Mouse (Mus musculus) MEL (cell line): ENCODE data around the gene Iglon5.

ENCODE experiments used
- BHLHE40 ChIP-seq: IDR thresholded peaks from 2 replicates; pipeline ENCODE4 v1.6.1; 2012; ENCODE audit warnings: low read depth, mild to moderate bottlenecking, inconsistent platforms, low read length, improper control_type of control experiment, borderline replicate concordance
- CHD2 ChIP-seq: IDR thresholded peaks from 2 replicates; pipeline ENCODE4 v1.6.1; 2011; ENCODE audit warnings: low read length, improper control_type of control experiment
- CTCF ChIP-seq, 3 experiments: IDR thresholded peaks in 2 of 3; conservative IDR thresholded peaks in 1 of 3; 2 replicates each; pipeline ENCODE4 v1.5.1; 2011 to 2012; ENCODE audit warnings: low read length in 3 of 3, low read depth in 2 of 3, mild to moderate bottlenecking in 2 of 3, improper control_type of control experiment in 1 of 3, inconsistent platforms in 1 of 3, mixed read lengths in 1 of 3, moderate library complexity in 1 of 3; ENCODE audit not compliant: control insufficient read depth in 1 of 3, insufficient read depth in 1 of 3, poor library complexity in 1 of 3, severe bottlenecking in 1 of 3
- GABPA ChIP-seq: IDR thresholded peaks from 2 replicates; pipeline ENCODE4 v1.6.1; 2012; ENCODE audit warnings: low read depth, mild to moderate bottlenecking, inconsistent platforms, low read length, improper control_type of control experiment, moderate library complexity
- GATA1 ChIP-seq: IDR thresholded peaks from 2 replicates; pipeline ENCODE4 v1.6.1; 2011; ENCODE audit warnings: low read depth, low read length, improper control_type of control experiment
- MAX ChIP-seq: IDR thresholded peaks from 2 replicates; pipeline ENCODE4 v1.6.1; 2011; ENCODE audit warnings: low read length, improper control_type of control experiment
- MAZ ChIP-seq: IDR thresholded peaks from 2 replicates; pipeline ENCODE4 v1.6.1; 2012; ENCODE audit warnings: low read depth, mild to moderate bottlenecking, inconsistent platforms, low read length, improper control_type of control experiment
- POLR2A ChIP-seq, 2 experiments: IDR thresholded peaks; 2 replicates each; pipeline ENCODE4 v1.6.1; 2011 to 2012; ENCODE audit warnings: low read length in 2 of 2, mild to moderate bottlenecking in 2 of 2, control low read depth in 1 of 2, improper control_type of control experiment in 1 of 2, low read depth in 1 of 2, moderate library complexity in 1 of 2; ENCODE audit not compliant: control insufficient read depth in 1 of 2, insufficient read depth in 1 of 2, poor library complexity in 1 of 2
- POLR2AphosphoS5 ChIP-seq: IDR thresholded peaks from 2 replicates; pipeline ENCODE4 v1.6.1; 2012; ENCODE audit warnings: low read depth, borderline replicate concordance, mild to moderate bottlenecking, inconsistent platforms, low read length, moderate library complexity, mixed read lengths
- TAL1 ChIP-seq: IDR thresholded peaks from 2 replicates; pipeline ENCODE4 v1.6.1; 2012; ENCODE audit warnings: mild to moderate bottlenecking, inconsistent platforms, low read length, moderate library complexity, mixed read lengths
- UBTF ChIP-seq: IDR thresholded peaks from 2 replicates; pipeline ENCODE4 v1.6.1; 2012; ENCODE audit warnings: low read depth, mild to moderate bottlenecking, inconsistent platforms, low read length, improper control_type of control experiment, moderate library complexity, borderline replicate concordance; ENCODE audit not compliant: insufficient read depth
- USF1 ChIP-seq: IDR thresholded peaks from 2 replicates; pipeline ENCODE4 v1.6.1; 2014; ENCODE audit warnings: low read depth, mild to moderate bottlenecking, inconsistent platforms, low read length, improper control_type of control experiment, moderate library complexity
- ZC3H11A ChIP-seq: IDR thresholded peaks from 2 replicates; pipeline ENCODE4 v1.6.1; 2012; ENCODE audit warnings: low read depth, mild to moderate bottlenecking, inconsistent platforms, low read length, improper control_type of control experiment

GRCm38 (mm10) chr7:43483236-43483635, 6.6 kb downstream of the Iglon5 start:
- no peak for TF ChIP-seq MAZ
- TF ChIP-seq GABPA = no peak
- TF ChIP-seq GATA1 = no peak
- TF ChIP-seq CHD2 = no peak
- no peak for TF ChIP-seq UBTF
- TF ChIP-seq BHLHE40 = no peak
- TF ChIP-seq CTCF (IDR thresholded peaks at IDR 0.05 in 2 of 3, conservative IDR thresholded peaks at IDR 0.05 in 1 of 3; ENCODE audit: control insufficient read depth in 1 of 3, insufficient read depth in 1 of 3, low read depth in 2 of 3, low read length in 3 of 3, poor library complexity in 1 of 3, severe bottlenecking in 1 of 3) = no peak
- TF ChIP-seq TAL1 = no peak
- no peak for TF ChIP-seq ZC3H11A
- no peak for TF ChIP-seq MAX
- TF ChIP-seq POLR2A (IDR thresholded peaks at IDR 0.05; ENCODE audit: control insufficient read depth in 1 of 2, insufficient read depth in 1 of 2, low read depth in 1 of 2, low read length in 2 of 2, poor library complexity in 1 of 2) = no peak
- TF ChIP-seq USF1 = no peak
- no peak for TF ChIP-seq POLR2AphosphoS5
